Mouse (Mus musculus) hindbrain, postnatal 0 days (tissue): ENCODE results near the gene Ubac2. TPM values are rescaled to one million over a fixed set of nuclear protein-coding genes. Genes with fewer than 3 reads are reported as not detected.

ENCODE experiments used
- ATAC-seq: fragments of 200-750 bp; cut with Nextera tagmentation; 2 replicates; pipeline ENCODE4 v1.8.0; 2017; ENCODE audit warnings: mild to moderate bottlenecking, moderate TSS enrichment, moderate library complexity
- DNase-seq: peaks from one replicate; pipeline ENCODE4 v3.0.0-alpha.2; 2015; ENCODE audit warnings: low spot score
- H3K27ac ChIP-seq: fragments of 300-500 bp; sonication (generic); 2 replicates; pipeline ENCODE4 v1.5.1; 2014; ENCODE audit warnings: mild to moderate bottlenecking
- H3K27me3 ChIP-seq: fragments of 300-500 bp; sonication (generic); 2 replicates; pipeline ENCODE4 v1.6.1; 2014; ENCODE audit warnings: low read length, mixed read lengths; ENCODE audit not compliant: insufficient read depth
- H3K36me3 ChIP-seq: fragments of 300-500 bp; sonication (generic); 2 replicates; pipeline ENCODE4 v1.6.1; 2014; ENCODE audit warnings: low read length, mixed read lengths; ENCODE audit not compliant: insufficient read depth
- H3K4me1 ChIP-seq: fragments of 300-500 bp; sonication (generic); 2 replicates; pipeline ENCODE4 v1.6.1; 2014; ENCODE audit warnings: antibody characterized with exemption, low read length, mixed read lengths; ENCODE audit not compliant: insufficient read depth
- H3K4me2 ChIP-seq: fragments of 300-500 bp; sonication (generic); 2 replicates; pipeline ENCODE4 v1.6.1; 2014; ENCODE audit warnings: low read depth, mild to moderate bottlenecking, low read length, moderate library complexity, mixed read lengths
- H3K4me3 ChIP-seq: fragments of 300-500 bp; sonication (generic); 2 replicates; pipeline ENCODE4 v1.5.1; 2014; ENCODE audit warnings: low read length
- H3K9ac ChIP-seq: fragments of 300-500 bp; sonication (generic); replicated peaks from 2 replicates; pipeline ENCODE4 v1.6.1; 2014; ENCODE audit warnings: mild to moderate bottlenecking, low read length, moderate library complexity, mixed read lengths
- H3K9me3 ChIP-seq: fragments of 300-500 bp; sonication (generic); 2 replicates; pipeline ENCODE4 v1.6.1; 2016; ENCODE audit warnings: low read length, mixed read lengths
- CTCF ChIP-seq: IDR thresholded peaks from 2 replicates; pipeline ENCODE4 v1.5.1; 2016; ENCODE audit warnings: antibody characterized with exemption, control low read depth, low read depth
- WGBS: fragments of 180-500 bp; shearing (Covaris S2); extraction: QIAGEN DNeasy Blood & Tissue Kit; methylation state at CpG from one replicate; pipeline ENCODE4 v1.1.7; 2014; 5-methylcytosine and 5-hydroxymethylcytosine counted together
- polyA plus RNA-seq: library from polyadenylated mRNA; unstranded; fragments of >200 nt; fragmentation: Nextera tagmentation; extraction: Ambion mirVana; gene quantifications from 2 replicates; pipeline ENCODE4 v1.2.1, GENCODE M21; 2015
- total RNA-seq: library from RNA; depleted of rRNA; stranded (reverse); fragments of >200 nt; gene quantifications from 2 replicates; pipeline ENCODE4 v1.2.3, GENCODE M21; 2014

Gene Ubac2
- total and polyA plus RNA-seq, 2 experiments from 2014 or later: 45.6 to 55.4 TPM

DNA sequence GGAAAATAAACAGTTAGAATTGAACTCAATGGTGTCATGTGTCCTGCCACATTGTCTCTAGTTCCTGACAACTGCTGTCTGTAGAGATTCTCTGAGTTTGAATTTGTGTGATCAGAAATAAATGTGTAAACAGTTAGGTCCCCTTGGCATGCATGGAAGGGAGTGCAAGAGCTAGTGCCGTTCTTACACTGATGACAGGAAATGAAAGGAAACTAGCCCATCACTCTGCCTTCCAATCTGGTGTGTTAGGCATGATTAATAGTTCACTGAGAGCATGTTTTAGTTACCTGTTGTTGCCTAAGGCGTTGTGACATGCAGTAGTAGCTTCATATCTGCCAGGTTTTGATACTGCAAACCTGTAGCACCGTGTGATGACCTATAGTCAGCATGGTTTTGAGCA is 69.5 kb downstream of the Ubac2 start:
- Histone ChIP-seq H3K9ac (no peak overlapping the region), H3K27me3 (no peaks in the 10 kb centered on the region), H3K4me1 (no peaks in the 10 kb centered on the region), H3K9me3 (no peaks in the 10 kb centered on the region), H3K4me2 (no peak overlapping the region), H3K36me3 (no peaks in the 10 kb centered on the region), H3K27ac (no peak overlapping the region), H3K4me3 (no peak overlapping the region)
- TF ChIP-seq CTCF: no peak
- DNase-seq (no peak), ATAC-seq (no peak)
- 82% methylated on average over 3 of the region's 3 CpGs for WGBS

- H3K9me3 ChIP-seq: no peaks in the 10 kb centered on the region
- no peak for DNase-seq
- no peak overlapping the region for H3K4me3 ChIP-seq
- H3K4me2 ChIP-seq: no peak overlapping the region
- no peaks in the 10 kb centered on the region for H3K27me3 ChIP-seq
- no peaks in the 10 kb centered on the region for H3K4me1 ChIP-seq
- H3K36me3 ChIP-seq: no peaks in the 10 kb centered on the region
- no peak overlapping the region for H3K27ac ChIP-seq
- no peak for ATAC-seq
- WGBS: 99% methylated on average over 3 of the region's 3 CpGs
- H3K9ac ChIP-seq: no peak overlapping the region
- TF ChIP-seq CTCF: no peak
These were observed 71.0 kb downstream of the Ubac2 start for GRCm38 (mm10) chr14:121949436-121949835.

DNA sequence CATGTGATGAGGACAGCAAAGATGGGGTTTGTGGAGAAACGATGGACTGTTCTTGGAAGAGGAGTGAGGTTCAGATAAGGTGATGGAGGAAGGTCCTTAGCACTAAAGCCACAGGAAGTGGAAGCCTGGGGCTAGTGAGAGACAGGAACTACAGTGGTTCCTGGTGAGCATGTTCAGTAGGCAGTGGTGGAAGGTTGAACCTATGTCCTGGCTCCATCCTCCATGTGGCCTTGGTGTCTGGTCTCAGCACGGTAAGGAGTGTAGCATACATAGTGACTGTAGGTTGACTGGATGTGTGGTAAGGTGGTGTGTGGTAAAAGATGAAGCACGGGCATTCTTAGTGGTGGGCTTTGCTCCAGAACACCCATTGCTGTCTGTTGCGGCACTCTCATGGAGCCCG is 71.5 kb downstream of the Ubac2 start:
- WGBS: 96% methylated on average over 5 of the region's 5 CpGs

GRCm38 (mm10) chr14:121951399-121952045 is 73.1 kb downstream of the Ubac2 start:
- H3K4me2 ChIP-seq: no peak overlapping the region
- no peaks in the 10 kb centered on the region for H3K9me3 ChIP-seq
- H3K4me3 ChIP-seq: no peak overlapping the region
- H3K36me3 ChIP-seq: no peaks in the 10 kb centered on the region
- H3K27ac ChIP-seq: no peak overlapping the region
- WGBS: 89% methylated on average over 2 of the region's 2 CpGs
- no peak for ATAC-seq
- H3K9ac ChIP-seq: no peak overlapping the region
- no peaks in the 10 kb centered on the region for H3K4me1 ChIP-seq
- no peak for DNase-seq
- no peak for TF ChIP-seq CTCF
- no peaks in the 10 kb centered on the region for H3K27me3 ChIP-seq

More for the DNA sequence above, 71.5 kb downstream of the Ubac2 start:
- H3K27ac ChIP-seq: no peak overlapping the region
- H3K9ac ChIP-seq: no peak overlapping the region
- H3K9me3 ChIP-seq: no peaks in the 10 kb centered on the region
- H3K4me1 ChIP-seq: no peaks in the 10 kb centered on the region
- no peak overlapping the region for H3K4me2 ChIP-seq
- no peak overlapping the region for H3K4me3 ChIP-seq
- H3K27me3 ChIP-seq: no peaks in the 10 kb centered on the region
- DNase-seq: no peak
- TF ChIP-seq CTCF: no peak
- no peaks in the 10 kb centered on the region for H3K36me3 ChIP-seq
- ATAC-seq: no peak

- no peak overlapping the region for H3K4me3 ChIP-seq
- no peak for TF ChIP-seq CTCF
- H3K4me1 ChIP-seq: no peaks in the 10 kb centered on the region
- H3K9ac ChIP-seq: no peak overlapping the region
- no peak overlapping the region for H3K27ac ChIP-seq
- H3K4me2 ChIP-seq: no peak overlapping the region
- WGBS: 92% methylated on average over 5 of the region's 5 CpGs
- no peak for ATAC-seq
- H3K9me3 ChIP-seq: no peaks in the 10 kb centered on the region
- no peak for DNase-seq
- H3K36me3 ChIP-seq: no peaks in the 10 kb centered on the region
- no peaks in the 10 kb centered on the region for H3K27me3 ChIP-seq
These were observed 73.6 kb downstream of the Ubac2 start for GRCm38 (mm10) chr14:121952046-121952400.

DNA sequence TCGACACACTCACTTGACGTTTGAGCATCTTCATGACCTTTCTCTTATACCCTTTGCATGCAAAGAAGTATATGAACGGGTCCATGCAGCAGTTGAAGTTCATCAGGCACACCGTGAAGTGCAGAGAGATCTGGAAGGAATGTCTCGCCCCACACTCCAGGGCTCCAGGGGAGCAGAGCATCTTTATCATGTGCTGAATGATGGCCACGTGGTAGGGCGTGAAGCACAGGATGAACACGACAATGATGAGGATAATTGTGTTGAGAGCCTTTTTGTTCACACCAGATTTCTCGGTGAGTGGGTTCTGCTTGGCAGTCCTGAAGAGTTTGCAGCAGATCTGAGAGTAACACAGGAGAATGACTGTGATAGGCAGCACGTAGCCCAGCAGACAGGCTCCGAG is 75.7 kb downstream of the Ubac2 start:
- no peak overlapping the region for H3K9ac ChIP-seq
- no peaks in the 10 kb centered on the region for H3K36me3 ChIP-seq
- DNase-seq (no peak), ATAC-seq (no peak)
- no peaks in the 10 kb centered on the region for H3K4me1 ChIP-seq
- no peak overlapping the region for H3K4me2 ChIP-seq
- no peaks in the 10 kb centered on the region for H3K27me3 ChIP-seq
- no peak overlapping the region for H3K4me3 ChIP-seq
- no peaks in the 10 kb centered on the region for H3K9me3 ChIP-seq
- no peak for TF ChIP-seq CTCF
- no peak overlapping the region for H3K27ac ChIP-seq
- 93% methylated on average over 11 of the region's 11 CpGs for WGBS

GRCm38 (mm10) chr14:121954608-121955007 is 76.2 kb downstream of the Ubac2 start:
- no peak overlapping the region for H3K9ac ChIP-seq
- DNase-seq: no peak
- no peak for TF ChIP-seq CTCF
- no peak overlapping the region for H3K27ac ChIP-seq
- no peak for ATAC-seq
- H3K4me3 ChIP-seq: no peak overlapping the region
- WGBS: 98% methylated on average over 12 of the region's 12 CpGs
- no peaks in the 10 kb centered on the region for H3K27me3 ChIP-seq
- H3K4me1 ChIP-seq: no peaks in the 10 kb centered on the region
- no peaks in the 10 kb centered on the region for H3K36me3 ChIP-seq
- H3K4me2 ChIP-seq: no peak overlapping the region
- no peaks in the 10 kb centered on the region for H3K9me3 ChIP-seq
